Mouse (Mus musculus) midbrain, embryonic 14.5 days (tissue): ENCODE measurements around the gene Olfr1109. TPM values are rescaled to one million over a fixed set of nuclear protein-coding genes. Genes with fewer than 3 reads are reported as not detected.

Source experiments
- ATAC-seq: fragments of 200-750 bp; cut with Nextera tagmentation; 2 replicates; pipeline ENCODE4 v1.8.0; 2017; ENCODE audit warnings: moderate number of reproducible peaks, moderate library complexity; ENCODE audit not compliant: low FRiP score, low TSS enrichment
- DNase-seq: peaks from one replicate; pipeline ENCODE4 v3.0.0-alpha.2; 2015
- H3K27ac ChIP-seq: fragments of 300-500 bp; sonication (generic); replicated peaks from 2 replicates; pipeline ENCODE4 v1.5.1; 2014; ENCODE audit warnings: mild to moderate bottlenecking, low read depth, low read length, moderate library complexity
- H3K27me3 ChIP-seq: fragments of 300-500 bp; sonication (generic); 2 replicates; pipeline ENCODE4 v1.6.1; 2014; ENCODE audit warnings: low read length, control low read depth, mixed read lengths; ENCODE audit not compliant: control insufficient read depth, insufficient read depth
- H3K36me3 ChIP-seq: fragments of 300-500 bp; sonication (generic); 2 replicates; pipeline ENCODE4 v1.6.1; 2014; ENCODE audit warnings: low read length, control low read depth; ENCODE audit not compliant: control insufficient read depth, insufficient read depth
- H3K4me1 ChIP-seq: fragments of 300-500 bp; sonication (generic); 2 replicates; pipeline ENCODE4 v1.6.1; 2014; ENCODE audit warnings: mild to moderate bottlenecking, antibody characterized with exemption, low read length, control low read depth; ENCODE audit not compliant: control insufficient read depth, insufficient read depth
- H3K4me2 ChIP-seq: fragments of 300-500 bp; sonication (generic); 2 replicates; pipeline ENCODE4 v1.6.1; 2014; ENCODE audit warnings: mild to moderate bottlenecking, low read length, moderate library complexity
- H3K4me3 ChIP-seq: fragments of 300-500 bp; sonication (generic); replicated peaks from 2 replicates; pipeline ENCODE4 v1.5.1; 2014; ENCODE audit warnings: low read depth, low read length
- H3K9ac ChIP-seq: fragments of 300-500 bp; sonication (generic); replicated peaks from 2 replicates; pipeline ENCODE4 v1.6.1; 2014; ENCODE audit warnings: mild to moderate bottlenecking, low read length, moderate library complexity
- H3K9me3 ChIP-seq: fragments of 300-500 bp; sonication (generic); 2 replicates; pipeline ENCODE4 v1.6.1; 2016; ENCODE audit warnings: low read length, control low read depth, mixed read lengths; ENCODE audit not compliant: control insufficient read depth
- WGBS: fragments of 180-500 bp; shearing (Covaris S2); extraction: QIAGEN DNeasy Blood & Tissue Kit; methylation state at CpG from one replicate; pipeline ENCODE4 v1.1.7; 2014; 5-methylcytosine and 5-hydroxymethylcytosine counted together
- polyA plus RNA-seq: library from polyadenylated mRNA; unstranded; fragments of >200 nt; fragmentation: Nextera tagmentation; extraction: Ambion mirVana; gene quantifications from 2 replicates; pipeline ENCODE4 v1.2.1, GENCODE M21; 2014

Gene Olfr1109
- polyA plus RNA-seq, result not detected in 2 replicates

DNA sequence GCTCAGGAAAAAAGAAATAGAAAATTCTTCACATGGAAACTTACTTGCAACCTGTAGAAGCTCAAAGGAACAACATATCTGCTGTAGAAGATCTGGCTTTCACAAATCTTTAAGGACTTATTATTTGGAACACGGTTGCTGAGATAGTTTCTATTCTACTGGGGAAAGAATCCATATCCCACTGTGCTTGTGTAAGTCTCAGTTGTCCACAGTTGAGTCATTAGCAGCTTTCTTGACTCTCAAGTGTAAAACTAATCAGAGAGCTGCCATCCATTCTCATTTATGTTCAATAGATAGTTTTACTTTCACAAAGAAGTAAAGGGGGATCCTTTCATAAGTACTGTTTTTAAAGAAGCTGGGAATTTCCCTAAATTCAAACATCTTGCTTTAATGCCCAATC is at the start of gene Olfr1109:
Olfr1109 (minus strand) TSS at position 101 of the 400 bp plus-strand sequence.
- ATAC-seq (no peak), DNase-seq (no peak)
- H3K4me3 ChIP-seq, result no peak within 1 kb of the TSS
- H3K9me3 ChIP-seq, result no peaks in the 10 kb centered on the region
- WGBS, result 72% methylated on average over 1 of the region's 1 CpGs
- no peaks in the 10 kb centered on the region for H3K36me3 ChIP-seq
- H3K27ac ChIP-seq, result no peak within 1 kb of the TSS
- H3K9ac ChIP-seq, result no peak within 1 kb of the TSS
- no peaks in the 10 kb centered on the region for H3K27me3 ChIP-seq
- no peaks in the 10 kb centered on the region for H3K4me1 ChIP-seq
- no peak within 1 kb of the TSS for H3K4me2 ChIP-seq

DNA sequence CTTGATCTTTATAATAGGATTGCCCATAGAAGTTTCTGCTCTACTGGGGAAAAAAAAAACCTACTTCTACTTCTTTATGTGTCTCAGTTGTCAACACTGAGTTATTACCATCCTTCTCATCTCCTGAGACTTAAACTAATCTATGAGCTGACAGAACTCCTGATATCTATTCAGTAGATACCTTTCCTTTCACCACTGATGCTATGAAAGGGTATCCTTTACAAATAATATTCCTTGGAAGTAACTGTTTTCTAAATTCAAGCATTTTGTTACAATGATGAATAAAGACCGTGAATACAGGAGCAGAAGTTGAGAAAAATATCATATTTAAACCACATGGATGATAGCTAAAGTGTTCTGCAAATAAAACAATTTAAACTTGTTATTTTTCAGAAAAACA is 44.4 kb upstream of the Olfr1109 start, which contains the start of gene Olfr1110:
Olfr1110 (minus strand) TSS at position 101 of the 400 bp plus-strand sequence.
- no peaks in the 10 kb centered on the region for H3K9me3 ChIP-seq
- no peaks in the 10 kb centered on the region for H3K36me3 ChIP-seq
- H3K4me3 ChIP-seq, result no peak within 1 kb of the TSS
- H3K4me1 ChIP-seq, result no peaks in the 10 kb centered on the region
- H3K9ac ChIP-seq, result no peak within 1 kb of the TSS
- no peaks in the 10 kb centered on the region for H3K27me3 ChIP-seq
- WGBS, result 81% methylated on average over 1 of the region's 1 CpGs
- H3K4me2 ChIP-seq, result no peak within 1 kb of the TSS
- H3K27ac ChIP-seq, result no peak within 1 kb of the TSS
- ATAC-seq, result no peak
- DNase-seq, result no peak

DNA sequence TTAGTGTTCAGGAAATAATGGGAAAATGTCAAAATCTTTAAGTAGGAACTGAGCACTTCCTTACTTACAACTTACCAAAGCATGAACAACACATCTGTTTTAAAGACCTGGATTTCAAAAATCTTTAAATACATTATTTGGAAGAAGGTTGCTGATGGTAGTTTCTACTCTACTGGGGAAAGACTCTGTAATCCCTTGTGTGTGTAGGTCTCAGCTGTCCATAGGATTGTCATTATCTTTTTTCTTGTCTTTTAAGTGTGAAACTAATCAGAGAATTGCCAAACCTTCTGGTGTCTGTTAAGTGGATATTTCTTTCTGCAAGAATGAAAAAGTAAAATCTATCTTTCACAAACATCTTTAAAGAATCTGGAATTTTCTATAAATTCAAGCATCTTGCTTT is 18.7 kb upstream of the Olfr1109 start, which contains the start of gene Olfr259:
Olfr259 (minus strand) TSS at position 101 of the 400 bp plus-strand sequence.
- H3K27me3 ChIP-seq, result no peaks in the 10 kb centered on the region
- no peak within 1 kb of the TSS for H3K27ac ChIP-seq
- no peak within 1 kb of the TSS for H3K4me3 ChIP-seq
- no peaks in the 10 kb centered on the region for H3K9me3 ChIP-seq
- DNase-seq, result no peak
- no peaks in the 10 kb centered on the region for H3K36me3 ChIP-seq
- H3K4me2 ChIP-seq, result no peak within 1 kb of the TSS
- H3K4me1 ChIP-seq, result no peaks in the 10 kb centered on the region
- ATAC-seq, result no peak
- H3K9ac ChIP-seq, result no peak within 1 kb of the TSS

DNA sequence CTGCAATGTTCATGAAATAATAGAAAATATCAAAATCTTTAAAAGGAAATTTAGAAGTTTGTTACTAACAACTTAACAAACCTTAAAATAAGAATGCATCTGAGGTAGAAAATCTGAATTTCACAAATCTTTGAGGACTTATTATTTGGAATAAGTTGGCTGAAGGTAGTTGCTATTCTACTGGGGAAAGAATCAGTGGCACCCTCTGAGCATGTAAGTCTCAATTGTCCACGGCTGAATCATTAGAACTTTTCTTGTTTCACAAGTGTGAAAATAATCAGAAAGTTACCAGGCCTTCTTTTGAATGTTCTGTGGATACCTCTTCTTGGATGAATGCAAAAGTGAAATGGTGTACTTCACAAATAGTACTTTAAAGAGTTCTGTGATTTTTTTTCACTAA is 20.1 kb downstream of the Olfr1109 start, which contains the start of gene Olfr1107:
Olfr1107 (minus strand) TSS at position 101 of the 400 bp plus-strand sequence.
- Histone ChIP-seq H3K4me3 (no peak within 1 kb of the TSS), H3K27me3 (no peaks in the 10 kb centered on the region), H3K36me3 (no peaks in the 10 kb centered on the region), H3K27ac (no peak within 1 kb of the TSS), H3K4me2 (no peak within 1 kb of the TSS), H3K9ac (no peak within 1 kb of the TSS), H3K4me1 (no peaks in the 10 kb centered on the region), H3K9me3 (no peaks in the 10 kb centered on the region)
- 82% methylated on average over 1 of the region's 1 CpGs for WGBS
- DNase-seq (no peak), ATAC-seq (no peak)

DNA sequence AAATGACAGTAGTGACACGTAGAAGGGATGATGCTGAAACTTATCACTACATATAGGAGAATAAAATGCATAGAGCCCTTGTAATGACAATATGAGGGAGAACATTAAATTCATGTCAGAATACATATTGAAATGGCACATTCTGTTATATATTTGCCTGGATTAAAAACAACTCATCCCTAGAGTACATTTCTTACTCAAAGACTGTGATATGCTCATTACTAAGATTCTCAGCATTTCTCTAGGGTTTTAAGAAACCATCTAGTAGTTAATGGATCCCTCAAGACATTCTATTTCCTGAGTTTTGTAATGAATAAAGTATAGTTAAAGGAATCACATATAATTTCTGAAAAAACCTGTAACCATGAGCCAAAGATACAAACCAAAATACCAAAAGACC is 43.6 kb downstream of the Olfr1109 start, which contains the start of gene Olfr1106:
Olfr1106 (minus strand) TSS at position 101 of the 400 bp plus-strand sequence.
- no peak for DNase-seq
- Histone ChIP-seq H3K27me3 (no peaks in the 10 kb centered on the region), H3K9ac (no peak within 1 kb of the TSS), H3K9me3 (no peaks in the 10 kb centered on the region), H3K27ac (no peak within 1 kb of the TSS), H3K4me2 (no peak within 1 kb of the TSS), H3K4me1 (no peaks in the 10 kb centered on the region), H3K36me3 (no peaks in the 10 kb centered on the region), H3K4me3 (no peak within 1 kb of the TSS)
- WGBS, result 68% methylated on average over 1 of the region's 1 CpGs
- ATAC-seq, result no peak

Other genes starting within 250 kb of the Olfr1109 start
- gene Olfr1095, start 244.3 kb downstream of the Olfr1109 start, polyA plus RNA-seq, result not detected in 2 replicates
- gene Gm13723, start 221.2 kb downstream of the Olfr1109 start, polyA plus RNA-seq, result not detected in 2 replicates
- gene Olfr1097, start 203.8 kb downstream of the Olfr1109 start, polyA plus RNA-seq, result not detected in 2 replicates
- gene Olfr1098, start 171.5 kb downstream of the Olfr1109 start, polyA plus RNA-seq, result not detected in 2 replicates
- not detected in 2 replicates for gene Olfr1099, start 135.3 kb downstream of the Olfr1109 start, polyA plus RNA-seq
- gene Olfr1100, start 116.1 kb downstream of the Olfr1109 start, polyA plus RNA-seq, result not detected in 2 replicates
- not detected in 2 replicates for gene Olfr1101, start 104.8 kb downstream of the Olfr1109 start, polyA plus RNA-seq
- gene Olfr1102, start 97.6 kb downstream of the Olfr1109 start, polyA plus RNA-seq, result not detected in 2 replicates
- not detected in 2 replicates for gene Olfr1104, start 68.9 kb downstream of the Olfr1109 start, polyA plus RNA-seq
- gene Olfr1105, start 59.5 kb downstream of the Olfr1109 start, polyA plus RNA-seq, result not detected in 2 replicates
- gene Olfr1106, start 43.7 kb downstream of the Olfr1109 start, polyA plus RNA-seq, result not detected in 2 replicates
- gene Olfr1107, start 20.2 kb downstream of the Olfr1109 start, polyA plus RNA-seq, result not detected in 2 replicates
- not detected in 2 replicates for gene Olfr259, start 18.6 kb upstream of the Olfr1109 start, polyA plus RNA-seq
- not detected in 2 replicates for gene Olfr1110, start 44.3 kb upstream of the Olfr1109 start, polyA plus RNA-seq
- not detected in 2 replicates for gene Olfr1111, start 56.6 kb upstream of the Olfr1109 start, polyA plus RNA-seq
- gene Olfr1112, start 91.8 kb upstream of the Olfr1109 start, polyA plus RNA-seq, result not detected in 2 replicates
- not detected in 2 replicates for gene Olfr1113, start 113.0 kb upstream of the Olfr1109 start, polyA plus RNA-seq
- gene Olfr1115, start 152.0 kb upstream of the Olfr1109 start, polyA plus RNA-seq, result not detected in 2 replicates
- gene Olfr1116, start 171.5 kb upstream of the Olfr1109 start, polyA plus RNA-seq, result not detected in 2 replicates
- not detected in 2 replicates for gene Olfr1118, start 211.6 kb upstream of the Olfr1109 start, polyA plus RNA-seq